In genomic region chr3:143823395-143823777, GRCm38 (mm10) we compare ENCODE assay signal across 17 mouse cellular contexts.
"Had no signal": no experiment of that assay in that cellular context is flagged by ENCODE, and none has a peak within 500 bp of the region (broad histone marks: within the 10 kb centered on the region; RNA-seq: fewer than 3 reads in every experiment).

No protein-coding gene starts in this region.

- H3K36me3 ChIP-seq: neural tube, embryonic 12.5 days; neural tube, embryonic 13.5 days; neural tube, embryonic 15.5 days; stomach, embryonic 15.5 days had no signal

- H3K9ac ChIP-seq: neural tube, embryonic 12.5 days; neural tube, embryonic 13.5 days; neural tube, embryonic 15.5 days; stomach, embryonic 15.5 days had no signal

- H3K27ac ChIP-seq: neural tube, embryonic 12.5 days; neural tube, embryonic 13.5 days; neural tube, embryonic 15.5 days; stomach, embryonic 15.5 days; stomach, postnatal 0 days had no signal

- H3K4me2 ChIP-seq: neural tube, embryonic 12.5 days; neural tube, embryonic 13.5 days; neural tube, embryonic 15.5 days; stomach, embryonic 15.5 days had no signal

- H3K4me1 ChIP-seq: neural tube, embryonic 12.5 days; neural tube, embryonic 13.5 days; stomach, embryonic 15.5 days had no signal

- DNase-seq: retina, postnatal 1 day; right cerebral cortex, adult 18-20 months; right cerebral cortex, postnatal 14 days; right cerebral cortex, postnatal 25 days; right cerebral cortex, postnatal 4 days; spleen, adult 18-20 months; thymus, adult 18-20 months; thymus, adult 2 months; thymus, postnatal 14 days; thymus, postnatal 25 days; thymus, postnatal 36 days; thymus, postnatal 4 days had no signal

- H3K9me3 ChIP-seq: neural tube, embryonic 12.5 days; neural tube, embryonic 13.5 days; neural tube, embryonic 15.5 days; stomach, embryonic 15.5 days had no signal

- H3K4me3 ChIP-seq: neural tube, embryonic 12.5 days; neural tube, embryonic 13.5 days; neural tube, embryonic 15.5 days; stomach, embryonic 15.5 days had no signal

- H3K27me3 ChIP-seq: neural tube, embryonic 12.5 days; neural tube, embryonic 13.5 days; neural tube, embryonic 15.5 days; stomach, embryonic 15.5 days had no signal
